Mouse (Mus musculus) CH12.LX (cell line): ENCODE results near the gene Nos1. TPM values are rescaled to one million over a fixed set of nuclear protein-coding genes. Genes with fewer than 3 reads are reported as not detected.

Source experiments
- DNase-seq: peaks from one replicate; pipeline ENCODE4 v3.0.0-alpha.2; 2013; ENCODE audit errors: extremely low read depth
- H3K27ac ChIP-seq: 2 replicates; pipeline ENCODE4 v1.5.1; 2012; ENCODE audit warnings: low read depth, mild to moderate bottlenecking, control low read depth, moderate library complexity; ENCODE audit not compliant: insufficient read depth
- H3K27me3 ChIP-seq: replicated peaks from 2 replicates; pipeline ENCODE3; 2012; ENCODE audit warnings: inconsistent platforms
- H3K36me3 ChIP-seq, 2 experiments: replicated peaks in 1 of 2; 2 replicates each; pipeline versions ENCODE3 to v1.6.1; 2012; ENCODE audit warnings: inconsistent platforms in 1 of 2, low read length in 1 of 2, mild to moderate bottlenecking in 1 of 2, mixed read lengths in 1 of 2, moderate library complexity in 1 of 2; ENCODE audit not compliant: control insufficient read depth in 1 of 2, insufficient read depth in 1 of 2
- H3K4me1 ChIP-seq, 2 experiments: 2 replicates each; pipeline ENCODE4 v1.6.1; 2012; ENCODE audit warnings: inconsistent platforms in 1 of 2, moderate library complexity in 1 of 2; ENCODE audit not compliant: insufficient read depth in 2 of 2, control insufficient read depth in 1 of 2
- H3K4me2 ChIP-seq: 2 replicates; pipeline ENCODE4 v1.6.1; 2012; ENCODE audit warnings: low read depth, mild to moderate bottlenecking, control low read depth; ENCODE audit not compliant: poor library complexity, insufficient read depth, severe bottlenecking
- H3K4me3 ChIP-seq, 3 experiments: fragments of 150-350 bp in 1 of 3; sonication (generic) in 1 of 3; replicated peaks in 1 of 3; 2 replicates each; pipeline versions ENCODE3 to v1.5.1; 2011 to 2012; ENCODE audit warnings: low read depth in 2 of 3, low read length in 2 of 3, mild to moderate bottlenecking in 2 of 3, moderate library complexity in 2 of 3, control low read depth in 1 of 3, improper control_type of control experiment in 1 of 3, inconsistent platforms in 1 of 3, mixed read lengths in 1 of 3; ENCODE audit not compliant: poor library complexity in 1 of 3
- H3K79me2 ChIP-seq: replicated peaks from 2 replicates; pipeline ENCODE4 v1.6.1; 2012; ENCODE audit warnings: mild to moderate bottlenecking, moderate library complexity; ENCODE audit not compliant: control insufficient read depth, poor library complexity, insufficient read depth, severe bottlenecking; ENCODE audit errors: extremely low read depth
- H3K9ac ChIP-seq: 2 replicates; pipeline ENCODE4 v1.6.1; 2012; ENCODE audit warnings: low read depth, mild to moderate bottlenecking, control low read depth, moderate library complexity; ENCODE audit not compliant: insufficient read depth
- H3K9me3 ChIP-seq: replicated peaks from 2 replicates; pipeline ENCODE3; 2012; ENCODE audit warnings: low read length, inconsistent platforms, mixed read lengths
- BHLHE40 ChIP-seq: IDR thresholded peaks from 2 replicates; pipeline ENCODE4 v1.6.1; 2011; ENCODE audit warnings: mild to moderate bottlenecking, low read depth, low read length, improper control_type of control experiment
- CHD2 ChIP-seq: IDR thresholded peaks from 2 replicates; pipeline ENCODE4 v1.6.1; 2011; ENCODE audit warnings: low read length, improper control_type of control experiment
- E2F4 ChIP-seq: IDR thresholded peaks from 2 replicates; pipeline ENCODE4 v1.6.1; 2011; ENCODE audit warnings: low read depth, low read length, improper control_type of control experiment; ENCODE audit not compliant: insufficient replicate concordance
- ELF1 ChIP-seq: IDR thresholded peaks from 2 replicates; pipeline ENCODE4 v1.6.1; 2014; ENCODE audit warnings: low read depth, mild to moderate bottlenecking, inconsistent platforms, low read length, improper control_type of control experiment
- EP300 ChIP-seq: IDR thresholded peaks from 2 replicates; pipeline ENCODE4 v1.6.1; 2011; ENCODE audit warnings: low read length, improper control_type of control experiment
- GABPA ChIP-seq: IDR thresholded peaks from 2 replicates; pipeline ENCODE4 v1.6.1; 2012; ENCODE audit warnings: low read depth, low read length, improper control_type of control experiment, inconsistent platforms; ENCODE audit not compliant: insufficient replicate concordance
- HCFC1 ChIP-seq: IDR thresholded peaks from 2 replicates; pipeline ENCODE4 v1.6.1; 2012; ENCODE audit warnings: low read depth, mild to moderate bottlenecking, inconsistent platforms, low read length, improper control_type of control experiment
- IRF4 ChIP-seq: IDR thresholded peaks from 2 replicates; pipeline ENCODE4 v1.6.1; 2014; ENCODE audit warnings: low read depth, mild to moderate bottlenecking, inconsistent platforms, low read length, improper control_type of control experiment
- JUN ChIP-seq: IDR thresholded peaks from 2 replicates; pipeline ENCODE4 v1.6.1; 2011; ENCODE audit warnings: low read depth, mild to moderate bottlenecking, low read length, improper control_type of control experiment, moderate library complexity; ENCODE audit not compliant: insufficient read depth
- JUND ChIP-seq: conservative IDR thresholded peaks from 2 replicates; pipeline ENCODE4 v1.6.1; 2011; ENCODE audit warnings: low read depth, low read length, improper control_type of control experiment
- KAT2A ChIP-seq: IDR thresholded peaks from 2 replicates; pipeline ENCODE4 v1.6.1; 2012; ENCODE audit warnings: low read length, improper control_type of control experiment, inconsistent platforms; ENCODE audit not compliant: insufficient replicate concordance
- MAFK ChIP-seq: IDR thresholded peaks from 2 replicates; pipeline ENCODE4 v1.6.1; 2011; ENCODE audit warnings: low read length, improper control_type of control experiment; ENCODE audit not compliant: insufficient replicate concordance
- MAZ ChIP-seq: IDR thresholded peaks from 2 replicates; pipeline ENCODE4 v1.6.1; 2012; ENCODE audit warnings: low read depth, mild to moderate bottlenecking, inconsistent platforms, low read length, improper control_type of control experiment, moderate library complexity
- MXI1 ChIP-seq: IDR thresholded peaks from 2 replicates; pipeline ENCODE4 v1.6.1; 2011; ENCODE audit warnings: mild to moderate bottlenecking, low read depth, low read length, improper control_type of control experiment
- NELFE ChIP-seq: IDR thresholded peaks from 2 replicates; pipeline ENCODE4 v1.6.1; 2011; ENCODE audit warnings: low read depth, low read length, improper control_type of control experiment
- POLR2A ChIP-seq: IDR thresholded peaks from 2 replicates; pipeline ENCODE4 v1.6.1; 2011; ENCODE audit warnings: low read depth, mild to moderate bottlenecking, improper control_type of control experiment, low read length
- POLR2AphosphoS2 ChIP-seq: IDR thresholded peaks from 2 replicates; pipeline ENCODE4 v1.6.1; 2011; ENCODE audit warnings: low read depth, low read length, improper control_type of control experiment
- SIN3A ChIP-seq: IDR thresholded peaks from 2 replicates; pipeline ENCODE4 v1.6.1; 2012; ENCODE audit warnings: low read length, improper control_type of control experiment, inconsistent platforms
- SMC3 ChIP-seq: IDR thresholded peaks from 2 replicates; pipeline ENCODE4 v1.6.1; 2011; ENCODE audit warnings: low read depth, low read length, improper control_type of control experiment
- TBP ChIP-seq: conservative IDR thresholded peaks from 2 replicates; pipeline ENCODE4 v1.6.1; 2011; ENCODE audit warnings: low read depth, low read length, improper control_type of control experiment
- TCF12 ChIP-seq: IDR thresholded peaks from 2 replicates; pipeline ENCODE4 v1.6.1; 2014; ENCODE audit warnings: low read depth, mild to moderate bottlenecking, inconsistent platforms, low read length, improper control_type of control experiment
- UBTF ChIP-seq: IDR thresholded peaks from 2 replicates; pipeline ENCODE4 v1.6.1; 2012; ENCODE audit warnings: low read depth, mild to moderate bottlenecking, inconsistent platforms, low read length, improper control_type of control experiment, moderate library complexity
- ZC3H11A ChIP-seq: IDR thresholded peaks from 2 replicates; pipeline ENCODE4 v1.6.1; 2012; ENCODE audit warnings: low read depth, mild to moderate bottlenecking, inconsistent platforms, low read length, improper control_type of control experiment
- ZNF384 ChIP-seq: IDR thresholded peaks from 2 replicates; pipeline ENCODE4 v1.6.1; 2012; ENCODE audit warnings: low read depth, low read length, improper control_type of control experiment, inconsistent platforms
- dilution Hi-C: fragments of 300-500 bp; cut with MboI; formaldehyde crosslinking; loops from 2 replicates; pipeline ENCODE4 v1.14.3; 2020; ENCODE audit warnings: low sequenced_read_pairs; ENCODE audit not compliant: extremely low pct_unique_long_range_greater_than_20kb, extremely low pct_ligation_motif_present
- in situ Hi-C: fragments of 300-500 bp; cut with MboI; formaldehyde crosslinking; loops from 3 replicates; pipeline ENCODE4 v1.14.3; 2019; ENCODE audit warnings: low sequenced_read_pairs, low pct_ligation_motif_present, low pct_unique_long_range_greater_than_20kb, mixed read lengths
- polyA plus RNA-seq: library from polyadenylated mRNA; unstranded; fragments of >175 nt; gene quantifications from 2 replicates; pipeline ENCODE4 v1.2.1, GENCODE M21; 2012; ENCODE audit warnings: low read depth; ENCODE audit not compliant: insufficient read length
- total RNA-seq, 2 experiments: library from RNA; depleted of rRNA; stranded (reverse); fragments of 300-350 nt in 1 of 2; fragments of >200 nt in 1 of 2; gene quantifications; 2 replicates each; pipeline ENCODE4 v1.2.3; 2012 to 2014

Gene Nos1
- total and polyA plus RNA-seq, 3 experiments = 2.4 to 17.0 (median 5.6) TPM

DNA sequence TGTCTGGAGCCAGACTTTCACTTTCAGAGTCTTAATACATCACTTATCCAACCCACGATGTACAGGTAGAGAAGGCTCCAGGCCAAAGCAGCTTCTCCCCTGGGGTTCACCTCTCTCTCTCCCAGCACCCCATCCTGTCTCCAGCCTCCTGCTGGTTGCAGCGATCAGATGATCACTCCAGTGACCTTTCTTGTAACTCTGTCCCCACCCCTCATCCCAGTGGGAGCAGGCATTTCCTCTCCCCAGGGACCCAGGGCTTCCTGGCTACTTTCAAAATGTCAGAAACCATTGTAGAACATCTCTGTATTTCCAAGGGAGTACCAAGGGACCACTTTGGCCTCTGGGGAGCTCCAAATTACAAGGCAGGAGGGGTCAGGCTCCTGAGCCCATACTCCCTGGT lies 104.2 kb downstream of the Nos1 start:
- Histone ChIP-seq H3K4me1 (peaks cover 13 to 52% of the 10 kb centered on the region in 2 experiments; a peak in 3 of 4 replicates), H3K9me3 (no peaks in the 10 kb centered on the region), H3K27ac (no peak overlapping the region), H3K4me3 (no peak overlapping the region), H3K36me3 (no peaks in the 10 kb centered on the region), H3K9ac (no peak overlapping the region), H3K79me2 (no peaks in the 10 kb centered on the region), H3K27me3 (no peaks in the 10 kb centered on the region), H3K4me2 (no peak overlapping the region)
- TF ChIP-seq MAZ (no peak), JUN (no peak), TCF12 (no peak), SMC3 (no peak), POLR2AphosphoS2 (no peak), GABPA (no peak), ZNF384 (no peak), HCFC1 (no peak), NELFE (no peak), ZC3H11A (no peak), E2F4 (no peak), UBTF (no peak)
- dilution Hi-C loops = no loop called here
- in situ Hi-C loops = no loop called here
- DNase-seq = no peak

DNA sequence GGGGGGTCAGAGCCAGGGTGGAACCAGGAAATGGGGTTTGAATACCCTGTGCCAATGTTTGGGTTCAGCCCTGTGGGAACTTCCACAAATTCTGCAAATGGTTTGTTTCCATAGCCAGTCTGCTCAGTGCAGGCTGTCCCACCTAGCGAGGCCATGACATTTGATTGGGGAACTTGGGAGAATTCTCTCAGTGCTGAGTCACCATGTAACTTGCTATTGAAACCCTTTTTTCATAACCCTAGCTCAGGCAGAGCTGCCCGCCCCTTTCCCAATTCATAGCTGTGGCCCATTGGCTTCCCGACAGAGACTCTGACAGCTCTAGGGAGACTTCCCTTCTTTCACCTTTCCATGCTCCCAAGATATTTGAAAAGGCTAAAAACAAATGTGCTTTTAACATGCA lies 107.3 kb downstream of the Nos1 start:
- Histone ChIP-seq H3K9me3 (no peaks in the 10 kb centered on the region), H3K4me1 (peaks cover 13 to 64% of the 10 kb centered on the region in 2 experiments; a peak in 3 of 4 replicates), H3K27ac (no peak overlapping the region), H3K4me3 (no peak overlapping the region), H3K9ac (no peak overlapping the region), H3K27me3 (no peaks in the 10 kb centered on the region), H3K79me2 (no peaks in the 10 kb centered on the region), H3K4me2 (no peak overlapping the region), H3K36me3 (no peaks in the 10 kb centered on the region)
- dilution Hi-C loops (no loop called here), in situ Hi-C loops (no loop called here)
- TF ChIP-seq MAZ (no peak), TBP (no peak), ELF1 (no peak), IRF4 (no peak), JUND (no peak), POLR2A (no peak), SMC3 (no peak), MXI1 (no peak), SIN3A (no peak), MAFK (no peak), UBTF (no peak), CHD2 (no peak), EP300 (no peak), BHLHE40 (no peak), ZNF384 (no peak), KAT2A (no peak), JUN (no peak)
- no peak for DNase-seq
